Mouse (Mus musculus) limb, embryonic 10.5 days (tissue): Measurements from ENCODE around the gene Ccer2. TPM values are rescaled to one million over a fixed set of nuclear protein-coding genes. Genes with fewer than 3 reads are reported as not detected.

Source experiments
- DNase-seq: peaks from one replicate; pipeline ENCODE4 v3.0.0-alpha.2; 2017; ENCODE audit warnings: low spot score
- H3K27ac ChIP-seq: fragments of 300-500 bp; sonication (generic); 2 replicates; pipeline ENCODE4 v1.5.1; 2016; ENCODE audit warnings: mild to moderate bottlenecking
- H3K27me3 ChIP-seq: fragments of 300-500 bp; sonication (generic); 2 replicates; pipeline ENCODE4 v1.6.1; 2016; ENCODE audit warnings: low read depth, mild to moderate bottlenecking; ENCODE audit not compliant: poor library complexity, severe bottlenecking
- H3K36me3 ChIP-seq: fragments of 300-500 bp; sonication (generic); 2 replicates; pipeline ENCODE4 v1.6.1; 2016; ENCODE audit warnings: mild to moderate bottlenecking, moderate library complexity
- H3K4me1 ChIP-seq: fragments of 300-500 bp; sonication (generic); 2 replicates; pipeline ENCODE4 v1.6.1; 2016
- H3K4me3 ChIP-seq: fragments of 300-500 bp; sonication (generic); 2 replicates; pipeline ENCODE4 v1.5.1; 2016; ENCODE audit warnings: mild to moderate bottlenecking, moderate library complexity
- H3K9me3 ChIP-seq: fragments of 300-500 bp; sonication (generic); replicated peaks from 2 replicates; pipeline ENCODE4 v1.6.1; 2016; ENCODE audit warnings: mild to moderate bottlenecking
- WGBS: fragments of 180-500 bp; shearing (Covaris S2); methylation state at CpG from one replicate; pipeline ENCODE4 v1.1.7; 2016; 5-methylcytosine and 5-hydroxymethylcytosine counted together
- polyA plus RNA-seq: library from polyadenylated mRNA; unstranded; fragments of >200 nt; fragmentation: Nextera tagmentation; extraction: Ambion mirVana; gene quantifications from 2 replicates; pipeline ENCODE4 v1.2.1, GENCODE M21; 2016

The Ccer2 gene
- polyA plus RNA-seq, 1 experiment from 2014 or later: not detected

DNA sequence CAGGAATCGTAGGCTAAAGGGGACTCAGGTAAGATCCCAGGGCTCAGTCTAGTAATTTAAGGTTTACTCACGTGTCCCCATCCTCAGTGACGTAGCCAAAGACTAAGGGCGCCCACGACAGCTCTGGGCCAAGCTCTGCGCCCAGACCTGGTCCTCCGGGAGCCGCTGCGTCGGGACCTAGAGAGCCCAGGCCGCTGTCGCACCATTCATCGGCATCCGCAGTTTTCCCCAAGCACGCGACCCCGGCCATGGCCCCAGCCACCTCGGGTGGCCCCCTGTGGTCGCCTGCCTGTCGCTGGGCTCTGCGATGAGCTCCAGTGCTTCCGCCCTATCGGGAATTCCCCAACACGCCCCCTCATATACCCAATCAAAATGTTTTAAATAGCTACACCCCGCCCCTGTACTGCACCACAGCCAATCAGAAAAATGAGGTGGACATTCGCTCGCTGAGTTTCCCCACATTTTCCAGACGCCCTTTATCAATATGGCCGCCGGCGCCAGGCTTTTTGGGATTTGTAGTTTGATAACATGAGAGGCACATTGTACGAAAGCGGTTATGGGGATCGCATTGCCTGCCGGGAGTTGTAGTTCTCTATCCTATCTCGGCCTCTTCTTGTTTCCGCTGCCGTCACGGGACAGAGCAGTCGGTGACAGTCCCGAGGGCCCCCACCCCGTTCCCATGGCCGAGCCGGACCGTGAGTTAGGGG, 10.4 kb downstream of the Ccer2 start, which contains the start of gene Sirt2:
TSS of gene Sirt2 (plus strand) at position 563 of the 707 bp plus-strand sequence.
- WGBS: under 1% methylated on average over 45 of the region's 45 CpGs
- peaks cover 17% of the 10 kb centered on the region for H3K36me3 ChIP-seq
- peak within 1 kb of the TSS; percentile 83 for H3K4me3 ChIP-seq
- H3K9me3 ChIP-seq: no peaks in the 10 kb centered on the region
- peaks cover 27% of the 10 kb centered on the region for H3K4me1 ChIP-seq
- no peaks in the 10 kb centered on the region for H3K27me3 ChIP-seq
- peak within 1 kb of the TSS; percentile 81 for H3K27ac ChIP-seq
- peak; percentile 91 for DNase-seq

DNA sequence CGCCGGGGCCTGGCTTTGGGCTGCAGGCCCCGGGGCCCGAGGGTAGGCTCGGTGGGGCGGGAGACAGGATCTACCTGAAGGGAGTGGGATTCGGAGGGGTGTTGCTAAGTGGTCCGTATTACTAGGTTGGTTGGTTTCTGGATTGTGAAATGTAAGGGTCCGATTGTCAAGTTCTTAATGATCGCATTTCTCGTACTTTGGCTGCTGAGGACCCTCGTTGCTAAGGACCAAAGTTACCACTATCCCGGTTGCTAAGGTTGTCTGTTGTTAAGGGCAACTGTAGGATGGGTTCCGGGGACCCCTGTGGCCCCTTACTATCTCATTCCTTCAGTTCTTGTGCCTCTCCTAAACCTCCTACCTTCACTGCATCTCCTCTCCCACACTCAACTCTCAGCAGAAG, 10.9 kb downstream of the Ccer2 start:
- WGBS: 8% methylated on average over 14 of the region's 14 CpGs
- peak overlapping the region; percentile 78 for H3K27ac ChIP-seq
- peaks cover 27% of the 10 kb centered on the region for H3K4me1 ChIP-seq
- H3K4me3 ChIP-seq: peak overlapping the region; percentile 83
- no peaks in the 10 kb centered on the region for H3K27me3 ChIP-seq
- DNase-seq: no peak
- peaks cover 12% of the 10 kb centered on the region for H3K36me3 ChIP-seq
- H3K9me3 ChIP-seq: no peaks in the 10 kb centered on the region

- 67% methylated on average over 7 of the region's 7 CpGs for WGBS
- H3K27ac ChIP-seq: peak within 1 kb of the TSS; percentile 81
- peak within 1 kb of the TSS; percentile 83 for H3K4me3 ChIP-seq
- H3K36me3 ChIP-seq: peaks cover 12% of the 10 kb centered on the region
- DNase-seq: no peak
- H3K27me3 ChIP-seq: no peaks in the 10 kb centered on the region
- no peaks in the 10 kb centered on the region for H3K9me3 ChIP-seq
- H3K4me1 ChIP-seq: peaks cover 27% of the 10 kb centered on the region
Measured at GRCm38 (mm10) chr7:28767462-28767965, 11.5 kb downstream of the Ccer2 start, which contains the start of gene Nfkbib. TSS of gene Nfkbib (minus strand) at chr7:28767512.

- Histone ChIP-seq H3K27ac (no peak overlapping the region), H3K4me1 (peaks cover 27% of the 10 kb centered on the region), H3K4me3 (no peak overlapping the region), H3K36me3 (peaks cover 21% of the 10 kb centered on the region), H3K27me3 (no peaks in the 10 kb centered on the region), H3K9me3 (no peaks in the 10 kb centered on the region)
- DNase-seq: no peak
- WGBS: 95% methylated on average over 9 of the region's 9 CpGs
Measured at GRCm38 (mm10) chr7:28769414-28769958, 13.5 kb downstream of the Ccer2 start.

- Histone ChIP-seq H3K9me3 (no peaks in the 10 kb centered on the region), H3K4me3 (no peak overlapping the region), H3K27me3 (no peaks in the 10 kb centered on the region), H3K36me3 (peaks cover 27% of the 10 kb centered on the region), H3K27ac (no peak overlapping the region), H3K4me1 (peaks cover 21% of the 10 kb centered on the region)
- no peak for DNase-seq
- 92% methylated on average over 3 of the region's 3 CpGs for WGBS
Measured at GRCm38 (mm10) chr7:28770309-28770708, 14.3 kb downstream of the Ccer2 start.

DNA sequence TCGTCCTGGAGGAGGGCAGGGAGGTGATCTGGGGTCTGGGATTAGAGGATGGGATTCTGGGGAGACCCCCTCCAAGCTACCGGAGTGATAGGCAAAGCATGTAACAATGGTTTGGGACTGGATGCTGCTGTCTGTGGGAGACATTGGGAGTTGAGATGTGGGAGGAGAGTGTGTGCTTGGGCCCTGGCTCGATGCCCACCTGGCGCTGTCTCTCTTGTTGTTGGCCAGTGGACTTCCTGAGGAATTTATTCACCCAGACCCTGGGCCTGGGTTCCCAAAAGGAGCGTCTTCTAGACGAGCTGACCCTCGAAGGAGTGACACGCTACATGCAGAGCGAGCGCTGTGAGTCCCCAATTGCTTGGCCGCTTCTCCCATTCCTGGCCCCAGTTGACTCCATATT, 15.9 kb downstream of the Ccer2 start:
- H3K36me3 ChIP-seq: peaks cover 34% of the 10 kb centered on the region
- DNase-seq: no peak
- no peak overlapping the region for H3K4me3 ChIP-seq
- H3K9me3 ChIP-seq: no peaks in the 10 kb centered on the region
- peaks cover 11% of the 10 kb centered on the region for H3K4me1 ChIP-seq
- WGBS: 93% methylated on average over 11 of the region's 11 CpGs
- no peaks in the 10 kb centered on the region for H3K27me3 ChIP-seq
- H3K27ac ChIP-seq: no peak overlapping the region

DNA sequence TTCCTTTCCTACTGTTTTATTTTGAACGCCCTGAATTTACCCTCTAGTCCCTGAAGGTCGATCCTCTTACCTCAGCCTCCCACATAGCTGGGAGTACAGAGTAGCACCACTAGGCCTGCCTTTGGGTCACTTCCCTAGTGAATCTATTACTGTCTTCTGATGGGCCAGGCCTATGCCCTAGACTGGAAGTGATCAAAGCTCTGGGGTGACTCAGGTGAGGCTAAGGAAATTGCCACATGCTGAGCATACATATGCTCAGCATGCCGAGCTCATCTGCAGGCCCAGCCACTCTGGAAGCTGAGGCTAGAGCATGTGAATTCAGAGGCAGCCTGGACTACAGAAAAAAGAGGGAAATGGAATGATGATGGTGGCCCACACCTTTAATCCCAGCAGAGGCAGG, 17.2 kb downstream of the Ccer2 start:
- WGBS: 82% methylated on average over 3 of the region's 3 CpGs
- Histone ChIP-seq H3K4me3 (no peak overlapping the region), H3K27me3 (no peaks in the 10 kb centered on the region), H3K36me3 (peaks cover 44% of the 10 kb centered on the region), H3K4me1 (no peaks in the 10 kb centered on the region), H3K27ac (no peak overlapping the region), H3K9me3 (no peaks in the 10 kb centered on the region)
- DNase-seq: no peak

DNA sequence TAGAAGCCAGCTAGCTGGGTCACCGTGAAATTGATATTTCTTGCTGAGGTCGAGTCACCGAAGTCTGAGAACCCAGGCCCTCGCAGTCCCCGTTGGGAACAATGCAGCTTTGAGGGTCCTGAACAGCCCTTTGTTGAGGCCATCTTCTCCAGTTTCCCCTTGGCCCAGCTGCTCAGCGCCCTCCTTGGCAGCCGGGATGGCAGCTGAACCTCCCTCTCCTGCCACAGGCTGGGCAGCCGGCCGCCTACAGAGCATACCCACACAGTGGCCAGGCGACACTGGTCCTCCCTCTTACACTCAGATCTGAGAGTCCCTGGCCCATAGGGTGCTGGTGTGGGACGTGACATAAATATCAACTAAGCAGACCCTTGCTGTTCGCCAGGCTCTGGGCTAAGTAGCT, 18.2 kb downstream of the Ccer2 start:
- 84% methylated on average over 12 of the region's 12 CpGs for WGBS
- H3K27ac ChIP-seq: peak overlapping the region; percentile 9; the same call in 1 of the 2 replicates
- DNase-seq: no peak

DNA sequence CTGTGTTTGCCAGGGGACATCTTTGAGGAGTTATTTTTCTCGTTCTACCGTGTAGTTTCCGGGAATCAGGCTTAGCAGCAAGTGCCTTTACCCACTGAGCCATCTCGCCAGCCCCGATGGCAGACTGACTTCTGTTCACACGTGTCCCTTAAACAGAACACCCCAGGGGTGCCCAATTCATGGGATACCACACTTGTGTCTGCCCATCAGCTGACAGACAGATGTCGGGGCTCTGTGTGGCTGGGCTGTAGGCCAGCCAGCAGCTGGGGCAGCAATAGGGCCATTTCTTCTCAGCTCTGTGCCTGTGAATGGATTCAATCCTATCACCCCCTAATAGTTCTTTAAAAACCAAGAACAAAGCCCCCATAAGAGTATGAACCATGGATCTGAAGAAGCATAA, 19.2 kb downstream of the Ccer2 start:
- no peak overlapping the region for H3K27ac ChIP-seq
- H3K4me1 ChIP-seq: peaks cover 1% of the 10 kb centered on the region
- no peaks in the 10 kb centered on the region for H3K27me3 ChIP-seq
- no peak for DNase-seq
- WGBS: 92% methylated on average over 7 of the region's 7 CpGs
- no peaks in the 10 kb centered on the region for H3K9me3 ChIP-seq
- no peak overlapping the region; the same call in 1 of the 2 replicates for H3K4me3 ChIP-seq
- H3K36me3 ChIP-seq: peaks cover 48% of the 10 kb centered on the region

More for the DNA sequence above, 18.2 kb downstream of the Ccer2 start:
- H3K4me1 ChIP-seq: no peaks in the 10 kb centered on the region
- no peaks in the 10 kb centered on the region for H3K9me3 ChIP-seq
- H3K4me3 ChIP-seq: no peak overlapping the region
- H3K36me3 ChIP-seq: peaks cover 48% of the 10 kb centered on the region
- no peaks in the 10 kb centered on the region for H3K27me3 ChIP-seq

GRCm38 (mm10) chr7:28778825-28779224, 22.9 kb downstream of the Ccer2 start:
- no peak for DNase-seq
- Histone ChIP-seq H3K4me3 (no peak overlapping the region), H3K27ac (no peak overlapping the region), H3K27me3 (no peaks in the 10 kb centered on the region), H3K36me3 (peaks cover 48% of the 10 kb centered on the region), H3K4me1 (peaks cover 9% of the 10 kb centered on the region), H3K9me3 (no peaks in the 10 kb centered on the region)
- WGBS: 77% methylated on average over 9 of the region's 9 CpGs

DNA sequence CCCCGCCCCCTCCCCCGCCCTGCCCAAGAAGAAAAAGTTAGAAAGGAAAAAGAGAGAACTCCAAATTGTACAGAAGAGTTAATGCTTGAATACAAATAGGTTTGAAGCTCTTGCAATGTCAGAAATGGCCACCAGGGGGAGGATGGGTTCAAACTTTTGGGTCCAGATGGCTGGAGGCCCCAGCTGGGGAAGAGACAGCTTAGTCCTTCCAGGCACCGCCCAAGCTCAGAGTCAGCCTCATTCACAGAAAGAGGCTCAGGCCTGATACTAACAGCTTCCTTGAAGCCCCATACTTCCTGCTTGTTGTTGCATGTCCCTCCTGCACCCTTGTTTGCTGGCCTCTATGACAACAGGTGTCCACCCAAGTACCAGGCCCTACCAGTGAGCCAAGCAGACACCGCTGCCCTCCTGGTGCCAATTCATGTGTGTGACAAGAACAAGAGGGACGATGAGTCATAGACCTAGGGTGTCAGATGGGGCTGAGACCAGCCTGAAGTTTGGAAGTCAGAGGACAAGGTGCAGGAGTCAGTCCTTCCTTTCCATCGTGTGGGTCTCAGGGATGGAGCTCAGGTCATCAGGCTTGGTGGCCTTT, 24.2 kb downstream of the Ccer2 start:
- DNase-seq: peak; percentile 90
- Histone ChIP-seq H3K27ac (no peak overlapping the region), H3K4me3 (no peak overlapping the region), H3K36me3 (peaks cover 40% of the 10 kb centered on the region), H3K9me3 (no peaks in the 10 kb centered on the region), H3K4me1 (peaks cover 9% of the 10 kb centered on the region), H3K27me3 (no peaks in the 10 kb centered on the region)
- 50% methylated on average over 6 of the region's 6 CpGs for WGBS

DNA sequence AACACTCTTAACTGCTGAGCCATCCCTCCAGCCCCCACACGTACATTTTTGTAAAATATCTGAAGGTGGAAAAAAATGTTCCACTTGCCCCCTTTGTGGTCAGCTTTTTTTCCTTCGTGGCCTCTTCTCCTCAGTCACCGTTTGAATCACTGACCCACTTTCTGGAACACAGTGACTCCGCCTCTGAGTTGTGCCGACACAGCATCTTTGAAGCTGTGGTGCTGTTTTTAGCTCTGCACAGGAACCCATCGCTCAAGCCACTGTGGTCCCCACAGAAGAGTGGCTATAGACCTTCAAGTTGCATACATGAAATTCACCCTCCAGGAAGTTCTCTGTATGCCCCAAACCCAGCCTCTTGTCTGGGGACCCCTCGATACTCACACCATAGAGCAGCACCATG, 24.9 kb downstream of the Ccer2 start:
- peaks cover 9% of the 10 kb centered on the region for H3K4me1 ChIP-seq
- H3K4me3 ChIP-seq: no peak overlapping the region
- no peak for DNase-seq
- H3K9me3 ChIP-seq: no peaks in the 10 kb centered on the region
- no peak overlapping the region for H3K27ac ChIP-seq
- no peaks in the 10 kb centered on the region for H3K27me3 ChIP-seq
- H3K36me3 ChIP-seq: peaks cover 42% of the 10 kb centered on the region
- WGBS: 84% methylated on average over 7 of the region's 7 CpGs

GRCm38 (mm10) chr7:28781261-28781663, 25.3 kb downstream of the Ccer2 start:
- Histone ChIP-seq H3K4me3 (no peak overlapping the region), H3K27me3 (no peaks in the 10 kb centered on the region), H3K9me3 (no peaks in the 10 kb centered on the region), H3K36me3 (peaks cover 46% of the 10 kb centered on the region), H3K4me1 (peaks cover 9% of the 10 kb centered on the region), H3K27ac (no peak overlapping the region)
- WGBS: 92% methylated on average over 8 of the region's 8 CpGs
- no peak for DNase-seq
